Mouse (Mus musculus) lung, postnatal 0 days (tissue): ENCODE measurements around the gene Capn11. TPM values are rescaled to one million over a fixed set of nuclear protein-coding genes. Genes with fewer than 3 reads are reported as not detected.
A peak's percentile ranks its signal among the peaks of the same experiment; 100 is the strongest.

Source experiments
- ATAC-seq: fragments of 200-750 bp; cut with Nextera tagmentation; 2 replicates; pipeline ENCODE4 v1.8.0; 2017; ENCODE audit warnings: moderate library complexity
- DNase-seq: peaks from one replicate; pipeline ENCODE4 v3.0.0-alpha.2; 2016; ENCODE audit warnings: low spot score
- H3K27ac ChIP-seq: fragments of 300-500 bp; sonication (generic); 2 replicates; pipeline ENCODE4 v1.5.1; 2014; ENCODE audit warnings: antibody characterized with exemption, mild to moderate bottlenecking, low read length, mixed read lengths
- H3K27me3 ChIP-seq: fragments of 300-500 bp; sonication (generic); replicated peaks from 2 replicates; pipeline ENCODE4 v1.6.1; 2014; ENCODE audit warnings: low read length, mixed read lengths; ENCODE audit not compliant: insufficient read depth
- H3K36me3 ChIP-seq: fragments of 300-500 bp; sonication (generic); 2 replicates; pipeline ENCODE4 v1.6.1; 2014; ENCODE audit warnings: low read length, mixed read lengths; ENCODE audit not compliant: insufficient read depth
- H3K4me1 ChIP-seq: fragments of 300-500 bp; sonication (generic); 2 replicates; pipeline ENCODE4 v1.6.1; 2014; ENCODE audit warnings: antibody characterized with exemption, low read depth, low read length, mixed read lengths; ENCODE audit not compliant: insufficient read depth
- H3K4me2 ChIP-seq: fragments of 300-500 bp; sonication (generic); replicated peaks from 2 replicates; pipeline ENCODE4 v1.6.1; 2014; ENCODE audit warnings: low read depth, mild to moderate bottlenecking, low read length, moderate library complexity, mixed read lengths
- H3K4me3 ChIP-seq: fragments of 300-500 bp; sonication (generic); 2 replicates; pipeline ENCODE4 v1.5.1; 2014; ENCODE audit warnings: low read depth, low read length
- H3K9ac ChIP-seq: fragments of 300-500 bp; sonication (generic); replicated peaks from 2 replicates; pipeline ENCODE4 v1.6.1; 2014; ENCODE audit warnings: low read depth, mild to moderate bottlenecking
- H3K9me3 ChIP-seq: fragments of 300-500 bp; sonication (generic); 2 replicates; pipeline ENCODE4 v1.6.1; 2016; ENCODE audit warnings: low read length, mixed read lengths
- CTCF ChIP-seq: IDR thresholded peaks from 2 replicates; pipeline ENCODE4 v1.5.1; 2016; ENCODE audit warnings: antibody characterized with exemption, mild to moderate bottlenecking
- EP300 ChIP-seq: IDR thresholded peaks from 2 replicates; pipeline ENCODE4 v1.6.1; 2016; ENCODE audit warnings: antibody characterized with exemption, mild to moderate bottlenecking, control low read depth
- WGBS: fragments of 180-500 bp; shearing (Covaris S2); extraction: QIAGEN DNeasy Blood & Tissue Kit; methylation state at CpG from one replicate; pipeline ENCODE4 v1.1.7; 2014; 5-methylcytosine and 5-hydroxymethylcytosine counted together
- polyA plus RNA-seq: library from polyadenylated mRNA; unstranded; fragments of >200 nt; fragmentation: Nextera tagmentation; extraction: Ambion mirVana; gene quantifications from 2 replicates; pipeline ENCODE4 v1.2.1, GENCODE M21; 2015

The Capn11 gene
- polyA plus RNA-seq, 1 experiment from 2014 or later, result not detected

DNA sequence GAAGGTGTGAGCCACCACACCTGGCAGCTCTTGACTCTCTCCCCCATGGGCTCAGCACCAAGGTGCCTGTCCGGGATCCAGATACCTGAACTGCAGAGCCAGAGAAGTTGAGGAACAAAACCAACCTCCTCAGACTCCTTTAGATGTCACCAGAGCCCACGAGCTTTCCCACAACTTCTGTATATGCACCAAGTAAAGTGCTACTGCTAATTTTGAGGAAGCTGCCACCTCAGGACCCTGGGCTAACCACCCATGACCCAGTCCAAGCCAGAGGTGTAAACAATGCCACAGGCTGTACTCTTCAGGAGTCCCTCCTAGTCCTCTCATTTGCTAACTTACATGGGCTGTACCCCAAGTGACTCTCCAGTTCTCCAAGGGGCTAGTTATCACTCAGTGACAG, 13.5 kb upstream of the Capn11 start:
- WGBS, result 78% methylated on average over 2 of the region's 2 CpGs
- DNase-seq, result no peak

GRCm38 (mm10) chr17:45671821-45672220, 12.7 kb upstream of the Capn11 start:
- no peak overlapping the region for H3K4me3 ChIP-seq
- no peaks in the 10 kb centered on the region for H3K27me3 ChIP-seq
- H3K4me1 ChIP-seq, result no peaks in the 10 kb centered on the region
- peaks cover 33% of the 10 kb centered on the region for H3K36me3 ChIP-seq
- ATAC-seq (0 out of 2 replicates have a peak, but pooled peaks have one; percentile 25), DNase-seq (no peak)
- H3K27ac ChIP-seq, result no peak overlapping the region
- no peak overlapping the region for H3K9ac ChIP-seq
- 92% methylated on average over 1 of the region's 1 CpGs for WGBS
- H3K9me3 ChIP-seq, result no peaks in the 10 kb centered on the region
- H3K4me2 ChIP-seq, result no peak overlapping the region
- TF ChIP-seq EP300 (no peak), CTCF (peak; percentile 61)

More for the DNA sequence above, 13.5 kb upstream of the Capn11 start:
- no peaks in the 10 kb centered on the region for H3K27me3 ChIP-seq
- no peak for ATAC-seq
- H3K4me1 ChIP-seq, result no peaks in the 10 kb centered on the region
- no peak for TF ChIP-seq CTCF
- no peak for TF ChIP-seq EP300
- H3K9me3 ChIP-seq, result no peaks in the 10 kb centered on the region
- no peak overlapping the region for H3K4me2 ChIP-seq
- H3K27ac ChIP-seq, result no peak overlapping the region
- peaks cover 29% of the 10 kb centered on the region for H3K36me3 ChIP-seq
- H3K9ac ChIP-seq, result no peak overlapping the region
- no peak overlapping the region for H3K4me3 ChIP-seq

- 85% methylated on average over 10 of the region's 10 CpGs for WGBS
- no peak for DNase-seq
- Histone ChIP-seq H3K27ac (no peak overlapping the region), H3K36me3 (peaks cover 29% of the 10 kb centered on the region), H3K4me3 (no peak overlapping the region), H3K9me3 (no peaks in the 10 kb centered on the region), H3K27me3 (no peaks in the 10 kb centered on the region), H3K9ac (no peak overlapping the region), H3K4me1 (no peaks in the 10 kb centered on the region), H3K4me2 (no peak overlapping the region)
- ATAC-seq, result no peak
- TF ChIP-seq EP300 (no peak), CTCF (no peak)
Measured at GRCm38 (mm10) chr17:45667986-45668385, 8.9 kb upstream of the Capn11 start.

GRCm38 (mm10) chr17:45667481-45667880, 8.4 kb upstream of the Capn11 start:
- H3K4me3 ChIP-seq, result no peak overlapping the region
- no peak overlapping the region for H3K4me2 ChIP-seq
- no peak overlapping the region for H3K27ac ChIP-seq
- H3K9ac ChIP-seq, result no peak overlapping the region
- DNase-seq, result no peak
- WGBS, result 86% methylated on average over 9 of the region's 10 CpGs
- H3K36me3 ChIP-seq, result peaks cover 24% of the 10 kb centered on the region
- H3K4me1 ChIP-seq, result no peaks in the 10 kb centered on the region
- H3K9me3 ChIP-seq, result no peaks in the 10 kb centered on the region
- TF ChIP-seq CTCF (no peak), EP300 (no peak)
- ATAC-seq, result no peak
- no peaks in the 10 kb centered on the region for H3K27me3 ChIP-seq

- no peaks in the 10 kb centered on the region for H3K4me1 ChIP-seq
- no peak overlapping the region for H3K4me2 ChIP-seq
- WGBS, result 76% methylated on average over 11 of the region's 11 CpGs
- H3K9me3 ChIP-seq, result no peaks in the 10 kb centered on the region
- no peak overlapping the region for H3K9ac ChIP-seq
- TF ChIP-seq CTCF (no peak), EP300 (no peak)
- DNase-seq, result no peak
- H3K36me3 ChIP-seq, result peaks cover 24% of the 10 kb centered on the region; the same call in 1 of the 2 replicates
- H3K27me3 ChIP-seq, result no peaks in the 10 kb centered on the region
- H3K27ac ChIP-seq, result no peak overlapping the region
- no peak overlapping the region for H3K4me3 ChIP-seq
- ATAC-seq, result no peak
Measured at GRCm38 (mm10) chr17:45666091-45666490, 7.0 kb upstream of the Capn11 start.

GRCm38 (mm10) chr17:45664608-45665007, 5.5 kb upstream of the Capn11 start:
- no peaks in the 10 kb centered on the region for H3K4me1 ChIP-seq
- H3K4me2 ChIP-seq, result no peak overlapping the region
- no peak for ATAC-seq
- TF ChIP-seq EP300, result no peak
- no peak for TF ChIP-seq CTCF
- H3K9ac ChIP-seq, result no peak overlapping the region
- no peak for DNase-seq
- H3K27me3 ChIP-seq, result no peaks in the 10 kb centered on the region
- peaks cover 19% of the 10 kb centered on the region; the same call in 1 of the 2 replicates for H3K36me3 ChIP-seq
- H3K4me3 ChIP-seq, result no peak overlapping the region
- no peak overlapping the region for H3K27ac ChIP-seq
- WGBS, result 77% methylated on average over 13 of the region's 13 CpGs
- H3K9me3 ChIP-seq, result no peaks in the 10 kb centered on the region
